Mouse (Mus musculus): ENCODE measurements at regions not wholly inside any gene's neighbourhood (a gene's known extent, or its start where the extent isn't known, plus 50 kb on each side); places are given as distances from the start of the nearest gene placed in this dataset.

- no peak for DNase-seq
Observed at GRCm38 (mm10) chr11:113095625-113096024, 313.6 kb downstream of the Sox9 start.

GRCm38 (mm10) chr11:113096209-113096608 is 314.2 kb downstream of the Sox9 start:
- DNase-seq, result no peak

GRCm38 (mm10) chr11:113098360-113098759 is 316.3 kb downstream of the Sox9 start:
- DNase-seq, result no peak

GRCm38 (mm10) chr11:113100800-113101199 is 318.8 kb downstream of the Sox9 start:
- DNase-seq, result no peak

GRCm38 (mm10) chr11:113101534-113101933 is 319.5 kb downstream of the Sox9 start:
- DNase-seq, result no peak

- no peak for DNase-seq
Observed at GRCm38 (mm10) chr11:113103161-113103845, 321.3 kb downstream of the Sox9 start.

- DNase-seq, result no peak
Observed at GRCm38 (mm10) chr11:113105371-113105770, 323.3 kb downstream of the Sox9 start.

- DNase-seq, result no peak
Observed at GRCm38 (mm10) chr11:113107205-113107844, 325.3 kb downstream of the Sox9 start.

- DNase-seq, result no peak
Observed at GRCm38 (mm10) chr11:113107966-113108699, 326.1 kb downstream of the Sox9 start.

GRCm38 (mm10) chr11:113109096-113109495 is 327.1 kb downstream of the Sox9 start:
- DNase-seq, result no peak

GRCm38 (mm10) chr11:113113220-113113817 is 331.3 kb downstream of the Sox9 start:
- DNase-seq, result no peak

GRCm38 (mm10) chr11:113117179-113117898 is 335.3 kb downstream of the Sox9 start:
- no peak for DNase-seq

GRCm38 (mm10) chr11:113120570-113120969 is 338.5 kb downstream of the Sox9 start:
- no peak for DNase-seq

- no peak for DNase-seq
Observed at GRCm38 (mm10) chr11:113121307-113121706, 339.3 kb downstream of the Sox9 start.

GRCm38 (mm10) chr11:113122137-113122536 is 340.1 kb downstream of the Sox9 start:
- no peak for DNase-seq

- no peak for DNase-seq
Observed at GRCm38 (mm10) chr11:113122964-113123363, 340.9 kb downstream of the Sox9 start.

- no peak for DNase-seq
Observed at GRCm38 (mm10) chr11:113125832-113126231, 343.8 kb downstream of the Sox9 start.

GRCm38 (mm10) chr11:113129192-113129591 is 347.2 kb downstream of the Sox9 start:
- no peak for DNase-seq

GRCm38 (mm10) chr11:113129975-113130374 is 348.0 kb downstream of the Sox9 start:
- DNase-seq, result no peak

GRCm38 (mm10) chr11:113132078-113133064 is 350.3 kb downstream of the Sox9 start:
- no peak for DNase-seq

- DNase-seq, result no peak
Observed at GRCm38 (mm10) chr11:113133407-113133806, 351.4 kb downstream of the Sox9 start.

GRCm38 (mm10) chr11:113135261-113135660 is 353.2 kb downstream of the Sox9 start:
- no peak for DNase-seq

All from thymus, postnatal 14 days (tissue).